Mouse (Mus musculus): ENCODE data around the gene Notch3.

DNA sequence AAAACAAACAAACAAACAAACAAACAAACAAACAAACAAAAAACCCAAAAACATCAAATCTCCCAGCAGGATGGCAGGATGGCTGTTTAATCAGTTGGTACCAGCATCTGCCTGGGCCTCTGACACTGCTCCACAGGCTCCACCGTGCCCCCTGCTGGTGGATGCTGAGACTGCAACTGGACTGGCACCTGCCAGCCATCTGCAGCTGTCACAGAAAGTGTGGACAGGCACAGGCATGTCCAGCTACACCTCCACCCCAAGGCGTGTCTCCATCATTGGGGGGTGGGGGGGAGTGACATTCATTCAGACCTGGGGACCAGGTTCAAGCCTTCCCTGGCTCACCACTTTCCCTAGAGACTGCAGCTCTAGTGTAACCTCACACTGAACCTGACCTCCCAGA is 93.3 kb downstream of the Notch3 start:
- no peak for TF ChIP-seq POLR2A (IDR thresholded peaks at IDR 0.05; ENCODE audit: low read depth, low read length)
- TF ChIP-seq CTCF (conservative IDR thresholded peaks at IDR 0.05; ENCODE audit: insufficient read depth, insufficient read length, low read depth, low read length): peak; percentile 94

Measured in kidney, adult 2 months (tissue).